Mouse (Mus musculus): Measurements from ENCODE around the gene Tgif1.
"Not testable (repeated sequence)": the region's sequence is repeated elsewhere in the genome, so short reads cannot be mapped to it uniquely, and the experiment has no call there.

Tgif1 gene

DNA sequence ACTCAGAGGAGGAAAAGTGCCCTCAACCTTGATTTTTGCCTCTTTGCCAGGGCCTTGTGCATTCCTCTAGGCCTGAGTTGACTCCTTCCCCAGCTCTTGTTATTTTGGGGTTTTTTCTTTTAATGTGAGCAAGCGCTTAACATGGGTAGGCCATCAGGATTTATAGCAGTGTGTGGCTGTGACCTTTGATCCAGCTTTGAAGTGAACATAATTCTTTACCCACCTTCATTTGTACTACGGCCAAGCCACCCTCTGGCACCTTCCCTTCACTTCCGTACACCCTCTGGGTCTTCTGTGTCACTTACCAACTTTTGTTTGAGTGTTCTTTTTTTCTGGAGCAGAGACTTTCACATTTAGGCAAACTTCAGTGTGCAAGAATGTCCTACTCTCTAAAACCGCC is 10.1 kb downstream of the Tgif1 start:
- no peak for DNase-seq

DNA sequence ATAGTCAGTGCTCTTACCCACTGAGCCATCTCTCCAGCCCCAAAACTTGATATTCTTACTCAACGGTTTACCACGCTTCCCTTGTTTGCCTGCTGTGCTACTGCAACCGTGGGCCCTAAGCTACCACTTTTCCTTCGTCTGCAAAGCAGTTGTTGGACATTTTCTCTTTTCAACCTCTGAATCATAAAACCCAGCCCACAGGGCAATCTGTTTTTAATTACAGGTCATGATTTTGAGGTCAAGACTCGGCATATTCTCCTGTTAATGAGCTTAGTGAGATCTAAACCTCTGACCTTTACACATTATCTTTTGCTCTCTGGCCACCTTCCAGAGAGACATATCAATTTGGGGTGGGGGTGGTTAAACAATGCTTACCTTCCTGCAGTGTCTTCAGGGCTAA is 14.8 kb downstream of the Tgif1 start:
- DNase-seq, result no peak

- DNase-seq, result no peak
Observed at GRCm38 (mm10) chr17:70838031-70838430, 15.3 kb downstream of the Tgif1 start.

DNA sequence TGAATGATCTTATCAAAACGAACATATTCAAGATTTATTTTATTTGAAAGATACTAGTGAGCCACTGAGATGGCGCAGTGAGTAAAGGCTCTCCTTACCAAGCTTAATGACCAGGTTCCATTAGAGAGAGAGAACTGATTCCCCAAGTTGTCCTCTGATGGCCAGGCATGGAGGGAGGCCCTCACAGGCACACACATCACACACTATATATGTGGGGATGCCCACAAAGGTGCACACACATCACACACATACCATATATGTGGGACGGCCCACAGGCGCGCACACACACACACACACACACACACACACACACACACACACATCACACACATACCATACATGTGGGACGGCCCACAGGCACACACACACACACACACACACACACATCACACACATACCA is 15.9 kb downstream of the Tgif1 start:
- DNase-seq, result not testable (repeated sequence)

GRCm38 (mm10) chr17:70836820-70837219 is 16.5 kb downstream of the Tgif1 start:
- DNase-seq, result no peak

- DNase-seq, result no peak
Observed at GRCm38 (mm10) chr17:70835071-70835790, 18.1 kb downstream of the Tgif1 start.

DNA sequence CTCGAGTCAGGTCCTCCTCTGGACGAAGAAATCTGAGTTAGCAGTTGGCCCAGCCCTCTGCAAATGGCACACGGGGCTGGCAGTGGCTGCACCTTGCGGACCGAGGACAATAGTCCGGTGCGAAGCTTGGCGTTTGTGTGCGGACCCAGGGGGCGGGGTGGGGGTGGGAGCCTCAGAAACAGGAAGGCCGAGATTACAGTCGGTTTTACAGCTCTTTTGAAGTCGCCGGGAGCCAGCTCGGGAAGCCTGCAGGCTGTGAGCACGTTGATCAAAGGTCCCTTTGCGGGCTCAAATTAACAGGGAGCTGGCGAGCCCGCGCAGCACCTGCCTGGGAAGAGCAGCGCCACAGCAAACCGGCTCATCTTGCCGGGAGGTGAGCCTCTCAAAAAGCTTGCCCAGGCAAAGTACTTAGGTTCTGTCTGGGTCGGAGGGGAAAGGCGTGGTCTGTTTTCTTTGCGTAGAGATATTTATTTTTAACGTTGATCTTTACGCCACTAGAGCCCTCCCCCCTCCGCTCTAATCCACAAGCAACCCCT is 18.8 kb downstream of the Tgif1 start:
- peak in 1 of 2 experiments; percentile 15 for DNase-seq

DNA sequence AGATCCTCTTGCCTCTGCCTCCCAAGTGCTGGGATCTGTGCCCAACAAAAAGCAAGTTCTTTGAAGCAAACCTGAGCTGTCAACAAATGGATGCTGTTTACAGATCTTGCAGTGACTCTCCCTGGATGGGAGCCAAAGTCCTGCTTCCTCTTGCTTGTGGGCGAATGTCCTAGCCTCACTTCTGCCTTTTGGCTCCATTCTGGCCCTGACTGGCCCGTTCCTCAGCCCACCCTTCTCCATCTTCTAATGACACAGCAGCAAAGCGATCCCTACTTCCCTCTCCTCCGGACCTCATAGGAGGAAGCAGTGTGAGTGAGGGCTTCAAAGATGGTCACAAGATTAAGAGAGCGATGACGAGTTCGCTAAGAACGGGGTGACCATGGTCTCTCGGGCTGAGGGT is 20.8 kb downstream of the Tgif1 start:
- DNase-seq, result peak; percentile 68 to 70

DNA sequence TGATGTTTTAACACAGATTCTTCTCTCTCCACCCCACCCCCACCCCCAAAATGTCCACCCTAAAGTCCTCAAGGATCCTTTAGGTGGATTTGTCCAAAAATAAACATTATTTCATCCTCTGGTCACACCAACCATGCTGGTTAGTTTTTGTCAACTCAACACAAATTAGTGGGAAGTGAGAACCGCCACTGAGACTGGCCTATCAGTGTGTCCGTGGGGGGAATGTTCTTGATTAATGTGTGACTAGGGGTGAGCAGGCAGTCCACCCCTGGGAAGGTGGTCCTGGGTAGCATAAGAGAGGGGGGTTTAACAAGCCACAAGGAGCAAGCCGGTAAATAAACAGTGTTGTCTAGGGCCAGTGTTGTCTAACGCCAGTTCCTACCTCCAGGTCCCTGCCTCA is 21.8 kb downstream of the Tgif1 start:
- DNase-seq, result no peak

- no peak for DNase-seq
Observed at GRCm38 (mm10) chr17:70829943-70830715, 23.2 kb downstream of the Tgif1 start.

- no peak for DNase-seq
Observed at GRCm38 (mm10) chr17:70829217-70829616, 24.1 kb downstream of the Tgif1 start.

- DNase-seq, result no peak
Observed at GRCm38 (mm10) chr17:70828569-70828968, 24.8 kb downstream of the Tgif1 start.

- DNase-seq, result no peak
Observed at GRCm38 (mm10) chr17:70828180-70828528, 25.2 kb downstream of the Tgif1 start.

DNA sequence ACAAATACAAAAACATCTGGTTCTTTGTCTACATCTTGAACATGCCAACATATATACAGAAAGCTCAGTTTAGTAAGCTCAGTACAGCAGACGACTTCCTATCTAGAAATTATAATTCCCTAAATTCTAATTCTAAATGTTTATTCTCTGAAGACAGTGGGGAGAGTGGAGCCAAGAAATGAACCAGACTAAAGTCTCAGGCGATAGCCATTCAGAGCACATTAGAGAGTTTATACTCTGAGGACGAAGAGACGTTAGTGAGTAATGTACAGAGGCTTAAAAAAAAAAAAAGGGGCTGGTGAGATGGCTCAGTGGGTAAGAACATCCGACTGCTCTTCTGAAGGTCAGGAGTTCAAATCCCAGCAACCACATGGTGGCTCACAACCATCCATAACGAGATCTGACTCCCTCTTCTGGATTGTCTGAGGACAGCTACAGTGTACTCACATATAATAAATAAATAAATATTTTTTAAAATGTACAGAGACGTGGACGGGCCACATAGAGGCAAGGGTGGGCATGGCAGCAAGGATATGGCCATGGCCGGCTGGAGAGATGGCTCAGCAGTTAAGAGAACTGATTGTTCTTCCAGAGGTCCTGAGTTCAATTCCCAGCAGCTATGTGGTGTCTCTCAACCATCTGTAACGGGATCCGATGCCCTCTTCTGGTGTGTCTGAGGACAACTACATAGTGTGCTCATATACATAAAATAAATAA is 25.7 kb downstream of the Tgif1 start:
- not testable (repeated sequence) for DNase-seq

- no peak for DNase-seq
Observed at GRCm38 (mm10) chr17:70826227-70826626, 27.1 kb downstream of the Tgif1 start.

- DNase-seq, result no peak
Observed at GRCm38 (mm10) chr17:70823083-70823482, 30.3 kb downstream of the Tgif1 start.

DNA sequence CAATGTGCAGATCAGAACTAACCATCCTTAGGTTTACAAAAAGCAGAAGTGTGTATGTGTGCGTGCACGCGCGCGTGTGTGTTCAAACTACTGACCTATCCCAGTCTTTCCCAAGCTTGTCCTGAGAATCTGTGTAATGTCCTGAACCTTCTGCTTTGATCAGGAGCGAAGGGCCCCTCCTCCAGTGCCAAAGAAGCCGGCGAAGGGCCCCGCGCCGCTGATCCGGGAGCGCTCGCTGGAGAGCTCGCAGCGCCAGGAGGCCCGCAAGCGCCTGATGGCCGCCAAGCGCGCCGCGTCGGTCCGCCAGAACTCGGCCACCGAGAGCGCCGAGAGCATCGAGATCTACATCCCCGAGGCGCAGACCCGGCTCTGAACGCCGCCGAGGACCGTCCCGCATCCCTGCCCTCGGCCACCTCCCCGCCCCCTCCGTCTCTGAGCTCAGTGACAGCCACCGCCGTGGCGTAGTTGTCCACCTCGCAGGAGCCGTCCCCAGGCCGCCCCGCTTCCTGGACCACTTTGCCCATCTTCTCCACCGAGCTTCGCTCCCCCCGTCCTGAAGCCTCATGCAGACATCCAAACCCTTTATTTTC is 35.4 kb downstream of the Tgif1 start:
- DNase-seq, result no peak

- DNase-seq, result no peak
Observed at GRCm38 (mm10) chr17:70815001-70815400, 38.3 kb downstream of the Tgif1 start.

DNA sequence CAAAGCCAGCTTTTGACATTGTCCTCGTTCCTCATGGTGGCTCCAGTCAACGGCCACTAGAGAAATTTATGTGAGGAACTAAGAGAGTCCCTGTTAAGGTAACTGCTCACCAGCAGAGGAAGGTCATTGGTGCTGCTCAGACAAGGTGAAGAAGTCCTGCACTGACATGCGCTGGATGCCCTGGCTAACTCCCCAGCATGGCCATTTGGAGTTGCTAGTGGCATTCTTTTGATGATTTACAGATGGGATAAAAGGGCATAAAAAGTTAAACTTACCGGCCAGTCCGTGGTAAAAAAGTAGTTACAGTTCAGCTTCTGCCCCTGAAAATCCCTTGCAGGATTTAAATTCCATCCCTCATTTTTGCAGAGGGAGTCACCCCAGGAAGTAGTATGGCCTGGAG is 42.6 kb downstream of the Tgif1 start:
- no peak for DNase-seq

GRCm38 (mm10) chr17:70809776-70810175 is 43.6 kb downstream of the Tgif1 start:
- DNase-seq, result peak in 1 of 2 experiments; percentile 20

GRCm38 (mm10) chr17:70808837-70809236 is 44.5 kb downstream of the Tgif1 start:
- DNase-seq, result no peak

DNA sequence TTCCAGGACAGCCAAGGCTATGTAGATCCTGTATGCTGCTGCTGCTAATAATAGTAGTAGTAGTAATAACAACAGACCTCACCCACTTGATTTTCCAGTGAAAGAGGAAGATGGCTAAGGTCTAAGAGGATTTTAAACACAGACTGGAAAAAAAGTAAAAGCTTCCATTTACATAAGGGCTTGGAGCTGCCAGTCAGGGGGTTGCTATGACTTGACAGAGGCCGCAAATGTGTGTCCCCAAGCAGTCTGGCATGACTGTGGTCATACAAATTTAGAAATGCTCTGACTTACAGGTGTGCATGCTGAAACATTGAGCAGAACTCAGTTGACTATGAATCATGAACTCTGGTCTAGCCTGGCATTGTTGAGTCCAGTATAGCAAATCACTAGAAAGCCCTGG is 45.5 kb downstream of the Tgif1 start:
- DNase-seq, result no peak

- DNase-seq, result no peak
Observed at GRCm38 (mm10) chr17:70806600-70806999, 46.7 kb downstream of the Tgif1 start.
